Mouse (Mus musculus): ENCODE measurements around the gene Xlr. TPM values are rescaled to one million over a fixed set of nuclear protein-coding genes. Genes with fewer than 3 reads are reported as not detected.
"Not testable (repeated sequence)": the region's sequence is repeated elsewhere in the genome, so short reads cannot be mapped to it uniquely, and the experiment has no call there.

Gene Xlr
- 3.4 and 4.2 TPM in 2 replicates for polyA plus RNA-seq (2014; fragmentation: Nextera tagmentation; extraction: Ambion mirVana)

- not testable (repeated sequence) for ATAC-seq (ENCODE audit: low read depth); H3K4me1 ChIP-seq (ENCODE audit: control insufficient read depth, insufficient read depth, low read length); H3K4me3 ChIP-seq (ENCODE audit: low read depth, low read length); H3K27me3 ChIP-seq (replicated peaks; ENCODE audit: control insufficient read depth, insufficient read depth, low read length); H3K36me3 ChIP-seq (ENCODE audit: control insufficient read depth, insufficient read depth, low read length); H3K4me2 ChIP-seq (ENCODE audit: low read depth, low read length); H3K9ac ChIP-seq (ENCODE audit: low read depth, low read length); H3K27ac ChIP-seq (replicated peaks; ENCODE audit: low read depth, low read length); H3K9me3 ChIP-seq (ENCODE audit: control insufficient read depth, low read length); DNase-seq (ENCODE audit: low spot score)
- WGBS = 71% methylated on average over 10 of the region's 11 CpGs
These were observed at the start of gene Xlr for GRCm38 (mm10) chrX:53797519-53797918. Gene Xlr, minus strand, starts transcription at chrX:53797706.

- no peaks in the 10 kb centered on the region for H3K4me1 ChIP-seq (ENCODE audit: control insufficient read depth, insufficient read depth, low read length)
- DNase-seq (ENCODE audit: low spot score) (peak; percentile 8), ATAC-seq (ENCODE audit: low read depth) (no peak)
- H3K27me3 ChIP-seq (replicated peaks; ENCODE audit: control insufficient read depth, insufficient read depth, low read length) = no peaks in the 10 kb centered on the region
- no peak overlapping the region for H3K4me3 ChIP-seq (ENCODE audit: low read depth, low read length)
- no peaks in the 10 kb centered on the region for H3K36me3 ChIP-seq (ENCODE audit: control insufficient read depth, insufficient read depth, low read length)
- WGBS = 43% methylated on average over 3 of the region's 3 CpGs
- H3K9ac ChIP-seq (ENCODE audit: low read depth, low read length) = no peak overlapping the region
- no peak overlapping the region for H3K4me2 ChIP-seq (ENCODE audit: low read depth, low read length)
- H3K27ac ChIP-seq (replicated peaks; ENCODE audit: low read depth, low read length) = no peak overlapping the region
- no peaks in the 10 kb centered on the region for H3K9me3 ChIP-seq (ENCODE audit: control insufficient read depth, low read length)
These were observed 1.6 kb upstream of the Xlr start for GRCm38 (mm10) chrX:53799074-53799473.

GRCm38 (mm10) chrX:53776276-53776675 is 21.2 kb downstream of the Xlr start, which contains the start of gene Zfp36l3:
Gene Zfp36l3, minus strand, starts transcription at chrX:53776394.
- H3K9me3 ChIP-seq (ENCODE audit: control insufficient read depth, low read length) = no peaks in the 10 kb centered on the region
- H3K36me3 ChIP-seq (ENCODE audit: control insufficient read depth, insufficient read depth, low read length) = no peaks in the 10 kb centered on the region
- no peak within 1 kb of the TSS for H3K4me3 ChIP-seq (ENCODE audit: low read depth, low read length)
- no peak within 1 kb of the TSS for H3K27ac ChIP-seq (replicated peaks; ENCODE audit: low read depth, low read length)
- H3K9ac ChIP-seq (ENCODE audit: low read depth, low read length) = no peak within 1 kb of the TSS
- H3K4me2 ChIP-seq (ENCODE audit: low read depth, low read length) = no peak within 1 kb of the TSS
- no peaks in the 10 kb centered on the region for H3K4me1 ChIP-seq (ENCODE audit: control insufficient read depth, insufficient read depth, low read length)
- 87% methylated on average over 12 of the region's 12 CpGs for WGBS
- ATAC-seq (ENCODE audit: low read depth) = no peak
- DNase-seq (ENCODE audit: low spot score) = no peak
- H3K27me3 ChIP-seq (replicated peaks; ENCODE audit: control insufficient read depth, insufficient read depth, low read length) = no peaks in the 10 kb centered on the region

- WGBS = 91% methylated on average over 16 of the region's 16 CpGs
- Histone ChIP-seq H3K27ac (replicated peaks; ENCODE audit: low read depth, low read length) (no peak within 1 kb of the TSS), H3K4me3 (ENCODE audit: low read depth, low read length) (no peak within 1 kb of the TSS), H3K4me1 (ENCODE audit: control insufficient read depth, insufficient read depth, low read length) (no peaks in the 10 kb centered on the region), H3K9ac (ENCODE audit: low read depth, low read length) (no peak within 1 kb of the TSS), H3K27me3 (replicated peaks; ENCODE audit: control insufficient read depth, insufficient read depth, low read length) (no peaks in the 10 kb centered on the region), H3K36me3 (ENCODE audit: control insufficient read depth, insufficient read depth, low read length) (no peaks in the 10 kb centered on the region), H3K9me3 (ENCODE audit: control insufficient read depth, low read length) (0 out of 2 replicates have a peak, but pooled peaks cover 5% of the 10 kb centered on the region), H3K4me2 (ENCODE audit: low read depth, low read length) (no peak within 1 kb of the TSS)
- DNase-seq (ENCODE audit: low spot score) (no peak), ATAC-seq (ENCODE audit: low read depth) (no peak)
These were observed 39.8 kb downstream of the Xlr start, which contains the start of gene 1700013H16Rik for GRCm38 (mm10) chrX:53757736-53758135. Gene 1700013H16Rik, minus strand, starts transcription at chrX:53757831.

GRCm38 (mm10) chrX:53752851-53753250 is 44.7 kb downstream of the Xlr start:
- ATAC-seq (ENCODE audit: low read depth) = no peak
- 100% methylated on average over 1 of the region's 1 CpGs for WGBS

GRCm38 (mm10) chrX:53728967-53729366 is 68.5 kb downstream of the Xlr start:
- no peak overlapping the region for H3K9ac ChIP-seq (ENCODE audit: low read depth, low read length)
- no peak overlapping the region for H3K4me2 ChIP-seq (ENCODE audit: low read depth, low read length)
- H3K4me3 ChIP-seq (ENCODE audit: low read depth, low read length) = no peak overlapping the region
- no peaks in the 10 kb centered on the region for H3K4me1 ChIP-seq (ENCODE audit: control insufficient read depth, insufficient read depth, low read length)
- ATAC-seq (ENCODE audit: low read depth) = no peak
- H3K9me3 ChIP-seq (ENCODE audit: control insufficient read depth, low read length) = no peaks in the 10 kb centered on the region
- H3K36me3 ChIP-seq (ENCODE audit: control insufficient read depth, insufficient read depth, low read length) = no peaks in the 10 kb centered on the region
- DNase-seq (ENCODE audit: low spot score) = no peak
- no peaks in the 10 kb centered on the region for H3K27me3 ChIP-seq (replicated peaks; ENCODE audit: control insufficient read depth, insufficient read depth, low read length)
- 95% methylated on average over 2 of the region's 2 CpGs for WGBS
- H3K27ac ChIP-seq (replicated peaks; ENCODE audit: low read depth, low read length) = no peak overlapping the region

More at GRCm38 (mm10) chrX:53752851-53753250, 44.7 kb downstream of the Xlr start:
- Histone ChIP-seq H3K9ac (ENCODE audit: low read depth, low read length) (no peak overlapping the region), H3K9me3 (ENCODE audit: control insufficient read depth, low read length) (0 out of 2 replicates have a peak, but pooled peaks cover 5% of the 10 kb centered on the region), H3K4me3 (ENCODE audit: low read depth, low read length) (no peak overlapping the region), H3K4me1 (ENCODE audit: control insufficient read depth, insufficient read depth, low read length) (no peaks in the 10 kb centered on the region), H3K36me3 (ENCODE audit: control insufficient read depth, insufficient read depth, low read length) (no peaks in the 10 kb centered on the region), H3K4me2 (ENCODE audit: low read depth, low read length) (no peak overlapping the region), H3K27ac (replicated peaks; ENCODE audit: low read depth, low read length) (no peak overlapping the region), H3K27me3 (replicated peaks; ENCODE audit: control insufficient read depth, insufficient read depth, low read length) (no peaks in the 10 kb centered on the region)
- no peak for DNase-seq (ENCODE audit: low spot score)

Other genes with a start within 250 kb of the Xlr start
- 52.6 and 54.6 TPM in 2 replicates for gene Rtl8c, start 189.7 kb downstream of the Xlr start, polyA plus RNA-seq (2014; fragmentation: Nextera tagmentation; extraction: Ambion mirVana)
- gene Gm14597, start 188.7 kb downstream of the Xlr start, polyA plus RNA-seq (2014; fragmentation: Nextera tagmentation; extraction: Ambion mirVana) = not detected in 2 replicates
- 81.6 and 82.2 TPM in 2 replicates for gene Rtl8a, start 154.0 kb downstream of the Xlr start, polyA plus RNA-seq (2014; fragmentation: Nextera tagmentation; extraction: Ambion mirVana)
- 71.0 and 78.8 TPM in 2 replicates for gene Rtl8b, start 127.3 kb downstream of the Xlr start, polyA plus RNA-seq (2014; fragmentation: Nextera tagmentation; extraction: Ambion mirVana)
- gene 4930502E18Rik, start 72.9 kb downstream of the Xlr start, polyA plus RNA-seq (2014; fragmentation: Nextera tagmentation; extraction: Ambion mirVana) = 0.80 TPM in 1 of 2 replicates, not detected in the other
- gene 1700013H16Rik, start 39.9 kb downstream of the Xlr start, polyA plus RNA-seq (2014; fragmentation: Nextera tagmentation; extraction: Ambion mirVana) = not detected in 2 replicates
- not detected in 2 replicates for gene Zfp36l3, start 21.3 kb downstream of the Xlr start, polyA plus RNA-seq (2014; fragmentation: Nextera tagmentation; extraction: Ambion mirVana)

All from embryonic facial prominence, embryonic 14.5 days (tissue).